Mouse (Mus musculus): ENCODE measurements around the gene AB124611.

- TF ChIP-seq TAL1 (IDR thresholded peaks at IDR 0.05; ENCODE audit: low read length): no peak
- TF ChIP-seq GATA1 (IDR thresholded peaks at IDR 0.05; ENCODE audit: low read length): no peak
These were observed 35.3 kb upstream of the AB124611 start for GRCm38 (mm10) chr9:21490696-21491095.
